Mouse (Mus musculus) brain, embryonic 14.5 days (tissue): ENCODE data around the gene Zfp69.

Experiments
- CTCF ChIP-seq: fragments of 200-500 bp; IDR thresholded peaks from 2 replicates; pipeline ENCODE4 v1.5.1; 2012; ENCODE audit warnings: inconsistent platforms, mild to moderate bottlenecking, moderate library complexity, borderline replicate concordance; ENCODE audit not compliant: insufficient read depth, insufficient read length; ENCODE audit errors: extremely low read depth
- POLR2A ChIP-seq: fragments of 200-500 bp; IDR thresholded peaks from 2 replicates; pipeline ENCODE4 v1.6.1; 2012; ENCODE audit warnings: mild to moderate bottlenecking, inconsistent platforms, borderline replicate concordance; ENCODE audit not compliant: poor library complexity, insufficient read depth, insufficient read length, severe bottlenecking; ENCODE audit errors: extremely low read depth

- TF ChIP-seq CTCF (no peak), POLR2A (no peak)
These were observed 59.0 kb downstream of the Zfp69 start for GRCm38 (mm10) chr4:120892516-120892915.
